Mouse (Mus musculus) embryo, embryonic 11.5 days (tissue): ENCODE measurements around the gene Tectb.

Experiments
- DNase-seq: peaks from one replicate; pipeline ENCODE4 v3.0.0-alpha.2; 2012; ENCODE audit warnings: low read depth, low spot score

Tectb gene

GRCm38 (mm10) chr19:55209084-55209483, 28.6 kb downstream of the Tectb start:
- DNase-seq: no peak

GRCm38 (mm10) chr19:55211698-55212097, 31.2 kb downstream of the Tectb start:
- DNase-seq: no peak

GRCm38 (mm10) chr19:55213617-55214340, 33.2 kb downstream of the Tectb start:
- no peak for DNase-seq

GRCm38 (mm10) chr19:55216876-55217275, 36.3 kb downstream of the Tectb start:
- no peak for DNase-seq

- no peak for DNase-seq
Observed at GRCm38 (mm10) chr19:55217365-55217764, 36.8 kb downstream of the Tectb start.

- peak; percentile 77 for DNase-seq
Observed at GRCm38 (mm10) chr19:55218192-55218739, 37.7 kb downstream of the Tectb start.

GRCm38 (mm10) chr19:55218741-55219221, 38.2 kb downstream of the Tectb start:
- no peak for DNase-seq

- no peak for DNase-seq
Observed at GRCm38 (mm10) chr19:55219359-55219758, 38.8 kb downstream of the Tectb start.

- no peak for DNase-seq
Observed at GRCm38 (mm10) chr19:55221208-55221607, 40.7 kb downstream of the Tectb start.

GRCm38 (mm10) chr19:55222268-55222667, 41.7 kb downstream of the Tectb start:
- DNase-seq: no peak

- DNase-seq: no peak
Observed at GRCm38 (mm10) chr19:55226621-55227020, 46.1 kb downstream of the Tectb start.

GRCm38 (mm10) chr19:55227135-55227534, 46.6 kb downstream of the Tectb start:
- no peak for DNase-seq

- no peak for DNase-seq
Observed at GRCm38 (mm10) chr19:55231081-55231480, 50.5 kb downstream of the Tectb start.

GRCm38 (mm10) chr19:55232136-55232535, 51.6 kb downstream of the Tectb start:
- no peak for DNase-seq

GRCm38 (mm10) chr19:55236026-55236425, 55.5 kb downstream of the Tectb start:
- no peak for DNase-seq

GRCm38 (mm10) chr19:55236564-55236963, 56.0 kb downstream of the Tectb start:
- DNase-seq: no peak

- no peak for DNase-seq
Observed at GRCm38 (mm10) chr19:55239766-55240426, 59.4 kb downstream of the Tectb start.

GRCm38 (mm10) chr19:55241186-55241645, 60.7 kb downstream of the Tectb start, which contains the start of gene Gucy2g:
Gene Gucy2g, minus strand, starts transcription at chr19:55241236.
- no peak for DNase-seq

- DNase-seq: peak; percentile 14
Observed at GRCm38 (mm10) chr19:55244791-55245231, 64.3 kb downstream of the Tectb start.
